Mouse (Mus musculus): ENCODE data around the gene Dnm3. TPM values are rescaled to one million over a fixed set of nuclear protein-coding genes. Genes with fewer than 3 reads are reported as not detected.

The Dnm3 gene
- polyA plus RNA-seq (2012; rRNA removed), result 1.4 and 1.5 TPM in 2 replicates

DNA sequence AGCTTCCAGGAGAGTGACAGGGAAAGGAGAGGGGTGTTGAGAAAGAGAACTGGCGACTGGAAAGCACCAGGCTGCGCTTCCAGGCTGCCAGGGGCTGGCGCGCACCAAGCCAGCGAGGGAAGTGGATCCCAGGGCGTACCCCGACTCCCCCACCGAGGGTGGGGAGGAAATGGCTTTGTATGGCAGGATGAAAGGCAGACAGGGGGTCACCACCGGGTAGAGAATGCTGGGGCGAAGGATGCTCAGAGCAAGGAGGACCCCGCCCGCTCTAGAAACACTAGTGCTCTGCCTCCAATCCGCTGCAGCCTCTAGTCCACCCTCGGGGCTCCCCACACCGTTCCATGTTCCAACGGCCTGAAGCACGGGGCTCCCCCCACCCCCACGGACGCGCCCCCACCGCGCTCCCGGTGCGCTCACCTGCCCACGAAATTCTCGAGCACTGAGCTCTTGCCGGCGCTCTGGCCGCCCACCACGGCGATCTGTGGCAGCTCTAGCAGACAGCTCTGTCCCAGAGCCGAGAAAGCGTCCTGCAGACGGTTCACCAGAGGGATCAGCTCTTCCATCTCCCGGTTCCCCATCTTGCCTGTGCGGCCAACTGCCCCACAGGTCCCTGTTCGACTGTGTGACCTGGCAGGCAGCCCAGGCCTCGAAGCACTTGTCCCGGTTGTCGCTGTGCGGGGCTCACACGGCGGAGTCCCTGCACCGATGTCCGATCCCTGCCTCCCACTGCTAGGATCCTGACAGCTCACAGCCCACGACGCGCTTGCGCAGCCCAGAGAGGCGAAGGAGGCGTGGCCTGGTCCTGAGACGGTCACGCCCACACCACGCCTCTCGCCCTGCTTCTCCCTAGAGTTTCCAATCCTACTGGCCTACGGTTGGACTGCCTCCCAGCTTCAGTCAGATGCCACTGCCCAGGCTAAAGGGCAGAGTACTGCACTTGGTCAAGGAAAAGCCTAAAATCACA is at the start of gene Dnm3:
Gene Dnm3 (minus strand): TSS at position 789 of the 964 bp plus-strand sequence.
- peak; percentile 37 for DNase-seq (ENCODE audit: low read depth)

GRCm38 (mm10) chr1:162515116-162515515 is 37.3 kb upstream of the Dnm3 start:
- no peak for DNase-seq (ENCODE audit: low read depth)

DNA sequence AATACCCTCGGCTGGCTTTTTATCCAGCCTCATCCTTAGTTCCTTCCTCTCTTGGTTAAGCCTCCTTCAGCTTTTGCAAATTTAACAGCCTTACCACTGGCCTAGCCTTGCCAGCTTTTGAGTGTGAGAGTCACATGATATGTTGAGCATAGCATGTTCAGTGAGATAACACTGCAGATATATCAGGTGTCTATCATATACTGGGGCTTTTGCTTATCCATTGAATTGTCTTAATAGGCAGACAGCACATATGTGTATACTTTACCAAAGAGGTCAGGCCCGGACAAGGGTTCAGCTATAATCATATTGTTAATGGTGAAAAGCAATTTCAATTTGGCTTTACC is 32.2 kb upstream of the Dnm3 start:
- no peak for DNase-seq (ENCODE audit: low read depth)

GRCm38 (mm10) chr1:162509329-162510012 is 31.6 kb upstream of the Dnm3 start:
- peak; percentile 8 for DNase-seq (ENCODE audit: low read depth)

- no peak for DNase-seq (ENCODE audit: low read depth)
These were observed 30.6 kb upstream of the Dnm3 start for GRCm38 (mm10) chr1:162508211-162509005.

DNA sequence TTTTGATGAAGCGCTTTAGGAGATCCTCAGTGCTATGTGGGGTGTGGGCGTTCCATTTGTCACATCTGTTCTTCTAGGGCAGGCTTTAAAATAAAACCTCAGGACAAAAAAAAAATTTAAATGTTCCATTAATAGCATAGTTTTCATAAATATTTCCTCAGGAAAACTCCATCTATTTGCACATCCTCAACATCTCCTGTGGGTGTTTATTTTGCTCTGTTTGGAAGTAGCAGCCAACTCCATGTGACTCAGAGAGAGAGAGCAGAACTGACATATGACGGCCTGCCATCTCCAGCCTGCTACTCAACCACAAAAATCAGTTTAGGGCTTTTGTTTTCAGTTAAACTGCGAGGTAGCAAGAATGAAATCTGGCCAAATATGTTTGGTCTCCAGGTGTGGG is 28.7 kb upstream of the Dnm3 start:
- DNase-seq (ENCODE audit: low read depth), result no peak

DNA sequence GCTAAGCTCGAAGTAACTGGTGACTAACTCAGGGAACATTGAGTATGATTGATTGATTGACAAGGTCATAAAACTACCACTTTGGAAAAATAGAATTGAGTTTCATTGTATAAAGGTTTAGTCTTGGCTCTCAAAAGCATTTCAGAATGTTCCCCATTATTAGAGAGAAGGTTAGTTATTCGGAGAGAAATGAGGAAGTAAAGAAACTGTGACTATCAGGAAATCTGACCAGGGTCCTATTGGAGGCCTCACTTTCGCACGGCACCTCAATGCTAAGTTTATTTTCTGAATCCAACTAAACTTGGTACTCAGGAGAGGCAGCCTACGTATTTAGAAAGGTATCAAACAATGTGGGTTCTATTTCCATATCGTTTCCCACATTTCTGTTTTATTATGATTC is 27.8 kb upstream of the Dnm3 start:
- DNase-seq (ENCODE audit: low read depth), result no peak

DNA sequence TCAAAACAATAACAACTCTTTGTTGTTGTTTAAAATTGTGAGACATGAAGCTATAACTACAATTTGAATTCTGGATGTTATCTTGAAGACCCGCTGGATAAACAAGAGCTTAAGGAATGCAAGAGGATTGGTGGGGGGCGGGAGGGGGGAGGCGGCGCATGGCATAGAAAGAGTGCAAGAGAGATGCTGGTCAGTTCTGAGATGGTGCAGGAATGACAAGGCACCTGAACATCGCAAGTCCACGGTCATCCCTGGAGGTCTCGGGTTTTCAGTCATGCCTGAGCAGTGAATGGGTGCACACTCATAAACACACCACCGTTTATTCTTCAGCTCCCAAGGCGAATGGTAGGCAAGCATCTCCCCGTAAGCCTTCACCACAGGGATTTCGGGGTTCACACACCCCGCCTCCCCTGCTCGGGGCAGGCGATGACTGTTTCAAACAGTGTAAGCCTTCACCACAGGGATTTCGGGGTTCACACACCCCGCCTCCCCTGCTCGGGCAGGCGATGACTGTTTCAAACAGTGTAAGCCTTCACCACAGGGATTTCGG is 1.2 kb downstream of the Dnm3 start:
- DNase-seq (ENCODE audit: low read depth), result no peak

DNA sequence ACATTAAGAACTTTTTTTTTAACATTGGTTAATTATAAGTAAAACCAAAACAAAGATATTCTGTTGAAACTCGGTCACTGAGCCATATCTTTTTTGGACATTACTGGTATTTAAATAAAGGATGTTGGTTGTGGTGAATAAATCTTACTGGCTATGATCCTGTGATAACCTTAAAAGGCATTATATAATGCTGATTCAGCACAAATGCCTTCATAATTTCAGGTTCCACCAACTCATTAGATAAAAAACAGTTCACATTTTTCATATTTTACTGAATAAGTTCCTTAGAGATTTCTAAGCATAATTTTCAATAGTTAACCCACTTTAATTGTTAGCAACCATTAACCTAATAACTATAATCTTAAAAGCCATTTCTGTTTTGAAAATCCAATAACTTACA is 4.9 kb downstream of the Dnm3 start:
- no peak for DNase-seq (ENCODE audit: low read depth)

- no peak for DNase-seq (ENCODE audit: low read depth)
These were observed 6.7 kb downstream of the Dnm3 start for GRCm38 (mm10) chr1:162471089-162471488.

- no peak for DNase-seq (ENCODE audit: low read depth)
These were observed 8.0 kb downstream of the Dnm3 start for GRCm38 (mm10) chr1:162469752-162470280.

- no peak for DNase-seq (ENCODE audit: low read depth)
These were observed 14.2 kb downstream of the Dnm3 start for GRCm38 (mm10) chr1:162463676-162464075.

DNA sequence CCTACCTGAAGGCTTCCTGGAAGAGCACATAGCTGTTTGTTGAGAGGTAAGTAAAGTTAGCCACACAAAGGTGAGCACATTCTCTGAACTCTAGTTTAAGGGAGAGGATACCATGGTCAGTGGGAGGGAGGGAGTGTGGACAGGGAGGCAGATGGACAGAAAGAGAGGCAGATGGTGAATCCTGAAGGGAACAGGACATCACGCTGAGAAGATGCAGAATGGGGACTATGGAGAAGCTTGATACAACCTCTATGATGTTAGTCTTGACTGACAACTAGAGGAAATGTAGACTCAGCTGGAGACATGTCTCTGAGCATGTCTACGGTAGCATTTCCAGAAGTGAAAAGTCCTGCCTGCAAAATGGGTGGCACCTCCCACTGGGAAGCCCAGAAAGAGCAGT is 19.1 kb downstream of the Dnm3 start:
- no peak for DNase-seq (ENCODE audit: low read depth)

- DNase-seq (ENCODE audit: low read depth), result no peak
These were observed 21.0 kb downstream of the Dnm3 start for GRCm38 (mm10) chr1:162456861-162457260.

- no peak for DNase-seq (ENCODE audit: low read depth)
These were observed 21.4 kb downstream of the Dnm3 start for GRCm38 (mm10) chr1:162456406-162456805.

GRCm38 (mm10) chr1:162453578-162453977 is 24.3 kb downstream of the Dnm3 start:
- no peak for DNase-seq (ENCODE audit: low read depth)

- no peak for DNase-seq (ENCODE audit: low read depth)
These were observed 24.8 kb downstream of the Dnm3 start for GRCm38 (mm10) chr1:162453030-162453429.

GRCm38 (mm10) chr1:162449161-162449909 is 28.5 kb downstream of the Dnm3 start:
- no peak for DNase-seq (ENCODE audit: low read depth)

- DNase-seq (ENCODE audit: low read depth), result no peak
These were observed 33.0 kb downstream of the Dnm3 start for GRCm38 (mm10) chr1:162444805-162445204.

GRCm38 (mm10) chr1:162439576-162439975 is 38.3 kb downstream of the Dnm3 start:
- no peak for DNase-seq (ENCODE audit: low read depth)

GRCm38 (mm10) chr1:162436672-162437071 is 41.2 kb downstream of the Dnm3 start:
- DNase-seq (ENCODE audit: low read depth), result no peak
